Mouse (Mus musculus) megakaryocyte, adult 5-6 weeks (primary cell): Measurements from ENCODE around the gene Tnnc2. TPM values are rescaled to one million over a fixed set of nuclear protein-coding genes. Genes with fewer than 3 reads are reported as not detected.

Experiments used
- ATAC-seq: 2 replicates; pipeline ENCODE4 v1.8.0; 2016; ENCODE audit warnings: mild to moderate bottlenecking, inconsistent platforms; ENCODE audit not compliant: poor library complexity, severe bottlenecking
- total RNA-seq, 2 experiments: library from RNA; stranded (forward) in 1 of 2; stranded (reverse) in 1 of 2; fragments of 153-499, 151-499 nt in 1 of 2; fragments of 221-1000, 200-1000 nt in 1 of 2; gene quantifications; 2 replicates each; pipeline versions ENCODE4 v1.2.3 to v1.2.4; 2015 to 2017

Gene Tnnc2
- total RNA-seq, 2 experiments from 2014 or later, result not detected

- ATAC-seq, result no peak
Observed at GRCm38 (mm10) chr2:164776130-164776529, 3.6 kb downstream of the Tnnc2 start.

DNA sequence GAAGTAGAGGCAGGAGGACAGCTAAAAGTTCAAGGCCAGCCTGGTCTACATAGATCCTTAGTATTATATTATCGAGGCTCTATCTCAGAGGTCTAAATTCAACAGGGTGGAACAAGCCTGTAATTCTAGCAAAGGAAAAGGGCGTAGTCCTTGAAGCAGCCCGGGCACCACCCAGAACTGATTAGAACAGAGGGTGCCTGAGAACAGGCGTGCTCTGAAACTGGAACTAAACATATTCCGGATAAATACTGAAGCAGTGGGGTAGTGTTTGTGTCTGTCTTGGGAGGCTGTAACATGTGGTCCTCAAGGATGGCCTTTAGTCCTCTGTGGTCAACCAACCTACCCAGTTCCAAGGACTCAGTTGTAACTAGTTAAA lies 5.8 kb downstream of the Tnnc2 start:
- ATAC-seq, result no peak

GRCm38 (mm10) chr2:164773229-164773988 lies 6.4 kb downstream of the Tnnc2 start:
- no peak for ATAC-seq

GRCm38 (mm10) chr2:164771123-164771522 lies 8.6 kb downstream of the Tnnc2 start:
- ATAC-seq, result no peak

DNA sequence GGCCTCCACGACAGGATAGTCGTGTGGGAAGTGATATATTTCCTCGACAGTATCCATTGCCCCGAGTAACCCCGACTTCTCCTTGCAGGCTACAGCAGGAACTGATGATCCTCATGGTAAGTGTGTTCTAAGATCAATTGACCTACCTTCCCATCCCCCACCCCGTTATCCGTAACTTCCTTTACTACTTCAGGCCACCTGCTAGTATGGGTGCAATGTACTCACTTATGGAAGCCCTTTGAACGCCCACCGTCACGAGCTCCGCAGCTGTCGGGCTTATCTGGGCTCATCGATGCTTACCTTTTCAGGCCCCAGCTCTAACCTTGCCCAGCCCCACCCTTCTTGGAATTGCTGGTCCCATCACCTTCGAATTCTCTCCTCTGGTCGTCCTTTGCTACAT lies 9.5 kb downstream of the Tnnc2 start:
- ATAC-seq, result 0 out of 2 replicates have a peak, but pooled peaks have one; percentile 1

DNA sequence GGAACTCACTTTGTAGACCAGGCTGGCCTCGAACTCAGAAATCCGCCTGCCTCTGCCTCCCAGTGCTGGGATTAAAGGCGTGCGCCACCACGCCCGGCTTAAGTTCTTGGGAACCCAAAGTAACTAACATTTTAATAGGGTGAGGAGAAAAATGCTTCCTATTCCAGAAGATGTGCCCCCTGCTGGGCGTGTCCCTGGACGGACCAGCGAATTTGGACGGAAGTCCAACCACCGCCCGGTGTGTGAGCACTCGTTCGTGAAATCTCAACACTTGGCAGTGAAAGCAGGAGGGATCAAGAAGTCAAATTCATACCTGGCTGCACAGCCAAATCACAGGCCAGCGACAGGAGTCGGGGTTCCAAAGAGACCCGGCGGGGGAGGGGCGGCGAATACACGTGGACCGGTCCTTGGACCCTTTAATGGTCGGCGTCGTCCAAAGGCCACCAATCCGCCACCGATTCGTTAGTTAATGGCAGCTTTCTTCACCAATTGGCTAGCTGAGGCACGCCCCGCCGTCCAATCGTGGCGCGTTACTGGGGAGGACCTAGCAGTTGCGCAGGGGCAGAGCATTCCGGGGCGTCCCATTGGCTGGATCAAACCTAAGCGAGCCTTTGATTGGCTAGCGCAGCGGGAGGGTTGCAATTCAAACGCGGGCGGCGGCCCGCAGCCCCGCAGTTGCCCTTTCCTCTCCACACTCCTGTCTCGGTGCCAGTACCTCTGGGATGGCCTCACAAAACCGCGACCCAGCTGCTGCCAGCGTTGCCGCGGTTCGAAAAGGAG lies 10.3 kb downstream of the Tnnc2 start, which contains the start of gene Ube2c:
Gene Ube2c, plus strand, starts transcription at position 641 of the 780 bp plus-strand sequence.
- ATAC-seq, result peak; percentile 99

DNA sequence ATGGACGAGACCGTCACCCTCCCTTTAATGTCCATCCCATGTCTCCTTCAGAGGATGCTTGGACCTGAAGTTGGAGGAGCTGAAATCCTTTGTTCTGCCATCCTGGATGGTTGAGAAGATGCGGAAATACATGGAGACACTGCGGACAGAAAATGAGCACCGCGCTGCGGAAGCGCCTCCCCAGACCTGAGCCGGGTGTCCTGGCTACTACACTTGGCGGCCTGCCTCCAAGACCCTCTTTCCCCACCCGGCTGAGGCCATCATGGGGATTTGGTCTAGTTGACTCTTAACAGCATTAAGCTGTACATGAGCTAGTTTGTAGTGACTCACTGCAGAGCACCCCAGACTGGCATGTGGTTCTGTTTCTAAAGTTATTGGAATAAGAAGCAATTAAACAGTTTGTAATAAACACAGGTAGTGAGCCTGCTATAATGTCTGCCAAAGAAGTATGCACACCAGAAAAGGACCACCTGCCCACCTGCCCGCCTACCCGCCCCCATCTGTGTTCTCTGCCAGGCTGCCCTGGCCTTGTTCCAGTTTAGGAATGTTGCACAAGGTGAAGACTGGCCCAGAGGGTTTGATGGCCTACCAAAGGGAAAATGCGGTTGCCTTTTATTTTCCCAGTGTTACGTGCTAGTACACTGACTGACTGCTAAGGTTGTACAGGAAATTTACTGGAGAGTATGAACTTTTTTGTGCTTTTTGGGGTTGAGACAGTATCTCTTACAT lies 11.8 kb downstream of the Tnnc2 start:
- no peak for ATAC-seq

- no peak for ATAC-seq
Observed at GRCm38 (mm10) chr2:164765841-164766240, 13.9 kb downstream of the Tnnc2 start.

DNA sequence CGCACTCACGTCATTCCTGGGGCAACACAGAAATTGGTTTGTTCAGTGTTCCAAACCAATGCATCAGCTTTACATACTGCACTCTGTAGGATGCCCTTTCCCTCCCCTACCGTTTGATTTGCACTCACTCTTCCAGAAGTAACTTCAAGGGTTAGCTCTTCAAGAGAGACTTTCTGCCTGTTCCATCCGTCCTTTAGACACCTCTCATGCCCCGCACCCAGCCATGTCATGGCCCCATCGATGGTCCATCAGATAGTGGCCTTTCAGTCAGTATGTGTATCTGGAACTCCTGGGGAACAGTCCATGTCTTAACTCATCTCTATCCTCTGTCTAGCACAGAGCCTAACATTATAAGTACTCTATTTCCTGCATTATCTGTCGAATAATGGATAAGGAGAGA lies 17.2 kb downstream of the Tnnc2 start:
- ATAC-seq, result no peak

DNA sequence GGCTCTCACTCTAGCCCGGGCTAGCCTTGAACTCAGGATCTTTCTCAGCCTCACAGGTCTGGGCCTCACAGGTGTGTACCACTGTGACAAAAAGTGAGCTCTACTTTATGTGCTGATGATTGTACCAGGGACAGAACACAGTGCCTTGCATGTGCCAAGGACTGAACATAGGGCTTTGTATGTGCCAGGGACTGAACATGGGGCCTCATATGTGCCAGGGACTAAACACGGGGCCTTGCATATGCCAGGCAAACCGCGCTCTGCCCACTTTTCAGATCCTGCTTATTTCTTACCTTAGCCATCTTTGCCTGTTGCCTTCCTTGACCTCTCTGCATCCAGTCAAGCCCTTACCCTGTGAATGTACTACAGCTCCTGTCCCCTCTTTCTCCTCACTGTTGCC lies 17.8 kb downstream of the Tnnc2 start:
- no peak for ATAC-seq

DNA sequence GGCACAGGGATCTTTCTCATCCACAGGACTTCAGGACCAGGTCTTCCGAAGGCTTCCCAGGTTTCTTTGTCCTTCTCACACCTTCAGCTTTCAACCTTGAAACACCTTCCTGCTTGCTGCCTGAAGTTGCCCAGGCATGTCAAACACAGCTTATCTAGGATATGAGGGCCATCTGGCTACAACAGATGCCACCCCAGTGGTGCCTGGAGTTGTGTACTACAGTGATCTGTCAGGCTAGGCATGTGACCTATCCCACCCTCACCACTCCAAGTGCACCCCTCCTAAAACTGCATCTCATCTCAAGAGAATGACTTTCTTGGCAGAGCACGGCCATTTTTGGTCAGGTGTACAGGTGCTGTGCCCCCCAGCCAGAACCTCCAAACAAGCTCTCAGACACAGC lies 18.3 kb downstream of the Tnnc2 start:
- ATAC-seq, result peak; percentile 42; the same call in 1 of the 2 replicates

GRCm38 (mm10) chr2:164760059-164760833 lies 19.5 kb downstream of the Tnnc2 start:
- ATAC-seq, result peak; percentile 75

- no peak for ATAC-seq
Observed at GRCm38 (mm10) chr2:164758692-164759091, 21.1 kb downstream of the Tnnc2 start.

- ATAC-seq, result no peak
Observed at GRCm38 (mm10) chr2:164757841-164758240, 21.9 kb downstream of the Tnnc2 start.

DNA sequence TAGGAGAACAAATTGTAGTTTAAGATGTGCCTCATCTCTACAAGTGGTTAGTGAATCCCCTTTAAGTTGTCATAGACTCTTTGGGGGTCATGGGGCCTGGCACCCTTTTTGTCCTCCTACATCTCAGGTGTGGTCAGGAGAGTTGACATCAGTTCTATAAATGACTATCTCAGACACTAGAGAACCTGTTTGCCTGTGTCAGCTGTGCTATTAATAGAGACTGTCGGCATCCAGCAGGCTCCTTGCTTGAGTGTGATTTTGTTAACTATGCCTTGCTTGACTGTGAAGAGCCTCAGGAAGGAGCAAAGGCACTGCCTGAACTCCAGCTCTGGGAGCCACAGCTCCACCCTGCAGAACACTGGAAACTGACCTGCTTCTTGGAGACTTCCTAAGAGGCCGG lies 25.0 kb downstream of the Tnnc2 start:
- no peak for ATAC-seq

DNA sequence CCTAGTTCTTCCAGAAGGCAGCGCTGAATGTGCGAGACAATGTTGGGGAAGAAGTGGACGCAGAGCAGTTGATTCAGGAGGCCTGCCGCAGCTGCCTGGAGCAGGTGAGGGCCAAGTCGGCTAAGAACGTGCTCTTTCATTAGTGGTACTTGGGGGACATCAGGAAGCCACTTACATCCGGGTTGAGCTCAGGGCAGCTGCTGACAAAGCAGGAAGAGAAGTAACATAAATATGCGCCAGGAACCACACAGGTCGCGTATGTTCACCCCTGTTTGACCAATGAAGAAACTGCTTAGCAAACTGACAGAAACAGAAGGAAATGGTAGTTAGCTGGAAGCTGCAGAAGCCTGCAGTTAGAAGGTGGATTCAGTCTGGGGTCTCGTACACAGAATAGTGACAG lies 25.7 kb downstream of the Tnnc2 start:
- ATAC-seq, result peak; percentile 67

DNA sequence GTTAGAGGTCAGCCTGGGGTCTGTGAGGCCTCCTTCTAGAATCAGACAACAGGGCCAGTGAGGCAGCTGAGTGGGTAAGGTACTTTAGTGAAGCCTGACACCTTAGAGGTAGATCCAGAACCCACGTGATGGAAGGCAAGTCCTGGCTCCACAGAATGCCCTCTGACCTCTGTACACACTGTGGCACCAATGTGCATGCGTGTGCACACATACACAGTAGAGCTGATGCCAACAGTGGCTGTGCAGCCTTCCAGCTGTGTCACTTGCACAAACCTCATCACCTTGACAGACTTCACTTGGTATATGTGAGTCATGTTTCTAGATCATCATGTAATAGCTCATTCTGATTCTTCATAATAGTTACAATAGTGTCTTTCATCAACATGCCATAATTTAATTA lies 27.3 kb downstream of the Tnnc2 start:
- ATAC-seq, result no peak

DNA sequence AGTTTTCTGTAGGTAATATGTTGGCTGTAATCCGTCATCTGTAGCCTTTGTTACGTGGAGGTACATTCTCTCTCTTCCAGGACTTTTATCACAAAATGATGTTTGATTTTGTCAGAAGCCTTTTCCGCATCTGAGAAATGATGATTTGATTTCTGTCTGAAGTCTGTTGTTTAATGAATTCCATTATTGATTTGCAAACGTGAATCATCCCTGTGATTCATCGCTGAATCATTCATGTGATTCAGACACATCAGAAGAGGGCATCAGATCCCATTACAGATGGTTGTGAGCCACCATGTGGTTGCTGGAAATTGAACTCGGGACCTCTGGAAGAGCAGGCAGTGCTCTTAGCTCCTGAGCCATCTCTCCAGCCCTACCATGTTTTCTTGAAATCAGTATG lies 30.8 kb downstream of the Tnnc2 start:
- ATAC-seq, result no peak

GRCm38 (mm10) chr2:164748191-164748590 lies 31.6 kb downstream of the Tnnc2 start:
- ATAC-seq, result no peak

DNA sequence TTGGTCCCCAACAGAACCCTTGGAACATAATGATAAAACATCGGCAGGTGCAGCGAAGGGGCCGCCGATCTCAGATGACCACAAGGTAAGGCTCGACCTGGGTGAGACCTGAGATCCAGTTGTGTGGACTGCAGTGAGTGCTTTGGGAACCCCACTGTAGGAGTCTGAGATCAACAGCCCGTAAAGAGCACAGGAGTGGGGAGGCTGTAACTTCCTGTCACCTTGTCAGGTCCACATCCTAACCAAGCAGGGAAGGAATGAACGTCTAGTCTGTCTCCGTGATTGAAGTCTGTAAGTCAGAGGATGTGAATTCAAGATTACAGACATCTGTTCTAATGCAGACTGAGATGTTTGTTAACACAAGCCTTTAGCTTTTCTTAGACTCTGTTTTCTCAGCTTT lies 33.1 kb downstream of the Tnnc2 start:
- no peak for ATAC-seq
